Mouse (Mus musculus): Measurements from ENCODE around the gene Galc. TPM values are rescaled to one million over a fixed set of nuclear protein-coding genes. Genes with fewer than 3 reads are reported as not detected.

Galc gene
- 6.0 TPM for total RNA-seq (2023)

DNA sequence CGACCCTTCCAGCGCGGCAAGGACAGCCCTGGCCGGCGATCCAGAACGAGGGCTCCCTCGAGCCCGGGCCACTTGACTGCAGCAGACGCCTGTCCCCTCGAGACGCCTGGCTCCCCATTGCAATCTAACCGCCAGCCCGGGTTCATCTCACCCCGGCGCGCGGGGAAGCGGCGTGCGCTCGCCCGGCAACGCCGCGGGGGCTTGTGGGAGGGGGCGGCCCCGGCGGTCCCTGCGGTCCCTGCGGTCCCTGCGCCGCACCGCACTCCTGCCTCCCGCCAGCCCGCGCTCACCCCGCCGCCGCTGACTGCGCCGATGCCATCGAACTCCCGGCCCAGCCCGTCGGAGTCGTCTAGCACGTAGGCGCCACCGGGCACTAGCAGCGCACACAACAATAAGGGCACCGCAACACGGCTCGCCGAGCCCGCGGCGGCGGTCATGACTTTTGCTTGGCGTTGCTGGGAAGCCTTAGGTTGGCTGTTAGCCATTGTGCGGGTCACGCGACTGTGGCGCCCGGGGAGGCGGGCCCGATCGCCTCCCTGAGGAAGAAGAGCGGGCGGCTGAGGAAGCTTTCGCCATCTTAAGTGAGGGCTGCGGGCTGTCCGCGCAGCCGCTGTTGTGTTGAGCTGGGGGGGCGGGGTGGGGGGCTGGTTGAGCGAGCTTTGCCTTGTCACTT lies at the start of gene Galc:
Galc (minus strand) TSS at position 615 of the 673 bp plus-strand sequence.

DNA sequence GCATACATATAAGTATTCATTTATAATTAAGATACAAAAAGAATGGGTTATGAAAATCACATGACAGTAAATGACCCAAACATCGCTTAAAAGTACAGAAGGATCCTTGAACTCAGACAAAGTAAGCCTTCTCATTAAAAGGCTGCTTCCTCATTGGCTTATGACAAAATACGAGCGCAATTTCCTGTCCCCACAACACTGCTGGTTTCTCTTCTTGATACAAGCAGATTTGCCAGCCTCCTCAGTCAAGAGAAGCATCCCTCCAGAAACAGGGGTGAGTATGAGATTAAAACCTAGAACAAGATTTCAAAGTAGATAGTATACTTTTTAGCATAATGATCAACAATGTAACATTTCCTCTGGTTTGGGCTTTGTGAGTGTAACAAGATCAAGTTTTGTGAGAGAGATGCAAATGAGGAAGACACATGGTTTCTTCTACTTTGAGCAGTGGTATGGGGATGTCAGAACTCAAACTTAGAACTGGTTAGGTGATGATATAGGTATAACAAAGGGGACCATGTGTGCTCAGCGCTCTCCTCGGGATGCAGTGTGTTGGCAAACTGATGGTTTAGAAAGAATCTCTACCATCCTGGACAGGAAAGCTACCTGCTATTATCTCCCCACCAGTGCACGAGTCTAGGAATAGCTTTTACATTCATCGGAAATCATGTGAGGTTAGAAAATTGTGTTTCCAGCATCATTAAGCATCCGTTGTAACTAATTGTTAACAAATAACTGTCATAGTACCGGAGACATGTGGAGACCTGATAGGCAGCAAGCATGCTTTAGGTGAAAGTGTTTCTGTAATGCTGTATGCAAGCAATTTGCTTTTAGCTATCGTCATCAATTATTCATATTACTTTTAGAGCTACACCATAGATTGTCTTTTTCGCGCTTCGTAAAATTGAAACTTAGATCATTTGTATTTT lies 9.4 kb upstream of the Galc start, which contains the start of gene Gpr65:
Gpr65 (plus strand) TSS at position 195 of the 929 bp plus-strand sequence.

Other genes starting within 250 kb of the Galc start
- 29.0 TPM for gene Gpr65, start 9.2 kb upstream of the Galc start, total RNA-seq (2023)